In the genomic region with DNA sequence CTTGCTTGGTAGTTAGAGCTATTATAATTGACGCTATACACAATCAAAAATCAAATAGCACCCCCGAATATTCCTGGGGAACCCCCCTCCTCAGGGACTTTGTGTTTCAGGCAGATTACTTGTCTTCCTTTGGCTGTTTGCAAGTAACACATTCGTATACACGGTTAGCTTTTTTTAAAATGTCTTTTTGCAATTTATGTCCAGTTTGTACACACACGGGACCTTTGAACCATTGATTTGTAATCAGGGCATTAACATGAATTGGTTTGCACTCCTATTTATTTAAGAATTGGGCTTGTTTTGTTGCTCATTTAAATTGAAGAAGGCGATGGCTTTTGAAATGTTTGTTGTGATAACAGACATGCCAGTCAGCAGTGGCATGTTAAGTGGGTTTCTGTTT, we compare ENCODE assay signal across 17 mouse cellular contexts. TPM values are rescaled to one million over a fixed set of nuclear protein-coding genes. Genes with fewer than 3 reads are reported as not detected.
DNase-seq lines count a peak whose midpoint lies in the region; ATAC-seq lines count a peak whose summit lies in the region.
"Had no signal": no experiment of that assay in that cellular context is flagged by ENCODE, and none has a peak within 500 bp of the region (broad histone marks: within the 10 kb centered on the region; RNA-seq: fewer than 3 reads in every experiment).

No protein-coding gene starts in this region.

- no peak for DNase-seq in embryonic facial prominence, embryonic 10.5 days (ENCODE audit: low spot score)
- no peak for DNase-seq in forebrain, embryonic 10.5 days (ENCODE audit: extremely low spot score, low spot score)
- DNase-seq in frontal cortex, postnatal 10 days (ENCODE audit: low spot score in 2 of 2) = no peak
- no peak for DNase-seq in natural killer cell, adult 2 months (ENCODE audit: low spot score in 2 of 2)
- DNase-seq in adrenal gland, adult 2 months = no peak
- DNase-seq: adrenal gland, postnatal 25 days; cerebellum, adult 18-20 months; layer of hippocampus, postnatal 36 days had no signal

- H3K4me3 ChIP-seq in embryonic facial prominence, embryonic 10.5 days = peak overlapping the region; percentile 71
- peak overlapping the region; percentile 87 for H3K4me3 ChIP-seq in forebrain, embryonic 10.5 days
- H3K4me3 ChIP-seq in hindbrain, embryonic 15.5 days = peak overlapping the region; percentile 42
- H3K4me3 ChIP-seq in neural tube, embryonic 14.5 days (ENCODE audit: low read depth, low read length) = peak overlapping the region; percentile 54

- H3K4me1 ChIP-seq in embryonic facial prominence, embryonic 10.5 days = peaks cover 30% of the 10 kb centered on the region
- peaks cover 55% of the 10 kb centered on the region for H3K4me1 ChIP-seq in forebrain, embryonic 10.5 days
- peaks cover 30% of the 10 kb centered on the region for H3K4me1 ChIP-seq in hindbrain, embryonic 15.5 days (replicated peaks)
- H3K4me1 ChIP-seq in neural tube, embryonic 14.5 days (ENCODE audit: control insufficient read depth, insufficient read depth, low read length) = peaks cover 21% of the 10 kb centered on the region; the same call in 1 of the 2 replicates

- H3K4me2 ChIP-seq in hindbrain, embryonic 15.5 days = peak overlapping the region; percentile 61
- peak overlapping the region; percentile 82 for H3K4me2 ChIP-seq in neural tube, embryonic 14.5 days (ENCODE audit: low read depth, low read length)

- 0 out of 2 replicates have a peak, but pooled peaks cover 2% of the 10 kb centered on the region for H3K9me3 ChIP-seq in embryonic facial prominence, embryonic 10.5 days
- H3K9me3 ChIP-seq in forebrain, embryonic 10.5 days = peaks cover 5% of the 10 kb centered on the region
- H3K9me3 ChIP-seq in hindbrain, embryonic 15.5 days = no peaks in the 10 kb centered on the region
- no peaks in the 10 kb centered on the region for H3K9me3 ChIP-seq in neural tube, embryonic 14.5 days (ENCODE audit: control insufficient read depth, low read length)

- no peak for ATAC-seq in hindbrain, embryonic 15.5 days (ENCODE audit: low FRiP score, low read depth)
- ATAC-seq in neural tube, embryonic 14.5 days (ENCODE audit: low read depth) = no peak

- no peaks in the 10 kb centered on the region for H3K36me3 ChIP-seq in embryonic facial prominence, embryonic 10.5 days (replicated peaks)
- peaks cover 21% of the 10 kb centered on the region for H3K36me3 ChIP-seq in forebrain, embryonic 10.5 days (replicated peaks)
- no peaks in the 10 kb centered on the region for H3K36me3 ChIP-seq in hindbrain, embryonic 15.5 days
- no peaks in the 10 kb centered on the region for H3K36me3 ChIP-seq in neural tube, embryonic 14.5 days (ENCODE audit: control insufficient read depth, insufficient read depth, low read length)

- no peak overlapping the region for H3K27ac ChIP-seq in embryonic facial prominence, embryonic 10.5 days (replicated peaks)
- H3K27ac ChIP-seq in forebrain, embryonic 10.5 days = peak overlapping the region; percentile 97
- H3K27ac ChIP-seq in hindbrain, embryonic 15.5 days (replicated peaks) = no peak overlapping the region
- H3K27ac ChIP-seq in neural tube, embryonic 14.5 days (ENCODE audit: low read depth, low read length) = no peak overlapping the region
- H3K27ac ChIP-seq: macrophage had no signal

- H3K27me3 ChIP-seq in embryonic facial prominence, embryonic 10.5 days (replicated peaks; ENCODE audit: low read depth, poor library complexity, severe bottlenecking) = peaks cover 82% of the 10 kb centered on the region
- H3K27me3 ChIP-seq in forebrain, embryonic 10.5 days (ENCODE audit: poor library complexity, severe bottlenecking) = peaks cover 78% of the 10 kb centered on the region
- H3K27me3 ChIP-seq in hindbrain, embryonic 15.5 days = peaks cover 35% of the 10 kb centered on the region
- H3K27me3 ChIP-seq in neural tube, embryonic 14.5 days (ENCODE audit: control insufficient read depth, insufficient read depth, low read length) = peaks cover 19% of the 10 kb centered on the region

- no peak overlapping the region for H3K9ac ChIP-seq in hindbrain, embryonic 15.5 days
- no peak overlapping the region for H3K9ac ChIP-seq in neural tube, embryonic 14.5 days (replicated peaks; ENCODE audit: low read depth, low read length)

- WGBS in embryonic facial prominence, embryonic 10.5 days = 9% methylated on average over 6 of the region's 6 CpGs
- WGBS in forebrain, embryonic 10.5 days = 7% methylated on average over 6 of the region's 6 CpGs
- WGBS in hindbrain, embryonic 15.5 days = 9% methylated on average over 6 of the region's 6 CpGs
- 10% methylated on average over 6 of the region's 6 CpGs for WGBS in neural tube, embryonic 14.5 days

RNA-seq across cellular contexts. Expression of a gene that starts 1.0 kb away (rescaled TPM):
- 2.5 and 3.2 TPM in 2 replicates for polyA plus RNA-seq in embryonic facial prominence, embryonic 10.5 days (2016; fragmentation: Nextera tagmentation; extraction: Ambion mirVana)
- polyA plus RNA-seq in forebrain, embryonic 10.5 days (2016; fragmentation: Nextera tagmentation; extraction: Ambion mirVana) = 7.9 and 8.7 TPM in 2 replicates
- 6.0 and 6.3 TPM in 2 replicates for polyA plus RNA-seq in hindbrain, embryonic 15.5 days (2015; fragmentation: Nextera tagmentation; extraction: Ambion mirVana)
- 6.9 and 7.3 TPM in 2 replicates for polyA plus RNA-seq in neural tube, embryonic 14.5 days (2014; fragmentation: Nextera tagmentation; extraction: Ambion mirVana)
- not detected for total RNA-seq in adrenal gland, adult 2 months (2021)
- polyA plus RNA-seq in adrenal gland, adult 2 months (2012; rRNA removed) = 0.17 and 0.23 TPM in 2 replicates
- total RNA-seq: adrenal gland, postnatal 25 days; granulocyte monocyte progenitor cell, adult 5-6 weeks; heart, postnatal 36 days had no signal
- polyA plus RNA-seq: kidney, embryonic 16.5 days; macrophage had no signal

RNA-seq across cellular contexts. Expression of a gene that starts 29.0 kb away (rescaled TPM):
- not detected in 2 replicates for polyA plus RNA-seq in embryonic facial prominence, embryonic 10.5 days (2016; fragmentation: Nextera tagmentation; extraction: Ambion mirVana)
- polyA plus RNA-seq in forebrain, embryonic 10.5 days (2016; fragmentation: Nextera tagmentation; extraction: Ambion mirVana) = not detected in 2 replicates
- not detected in 2 replicates for polyA plus RNA-seq in hindbrain, embryonic 15.5 days (2015; fragmentation: Nextera tagmentation; extraction: Ambion mirVana)
- polyA plus RNA-seq in neural tube, embryonic 14.5 days (2014; fragmentation: Nextera tagmentation; extraction: Ambion mirVana) = not detected in 2 replicates
- total RNA-seq in adrenal gland, adult 2 months (2021) = not detected
- not detected in 2 replicates for polyA plus RNA-seq in adrenal gland, adult 2 months (2012; rRNA removed)
- total RNA-seq: adrenal gland, postnatal 25 days; granulocyte monocyte progenitor cell, adult 5-6 weeks; heart, postnatal 36 days; layer of hippocampus, postnatal 36 days had no signal
- polyA plus RNA-seq: kidney, embryonic 16.5 days; limb, embryonic 14.5 days; macrophage; small intestine, adult 2 months; thymus, postnatal 0 days had no signal
